Mouse (Mus musculus) G1E (cell line): ENCODE results near the gene St3gal2.
"Not testable (repeated sequence)": the region's sequence is repeated elsewhere in the genome, so short reads cannot be mapped to it uniquely, and the experiment has no call there.

Experiments used
- CTCF ChIP-seq: IDR thresholded peaks from 2 replicates; pipeline ENCODE4 v1.5.1; 2012; ENCODE audit warnings: low read depth, low read length, inconsistent platforms, mixed read lengths
- GATA1 ChIP-seq: IDR thresholded peaks from 2 replicates; pipeline ENCODE4 v1.6.1; 2012; ENCODE audit warnings: borderline replicate concordance, low read length, inconsistent platforms, mixed read lengths

DNA sequence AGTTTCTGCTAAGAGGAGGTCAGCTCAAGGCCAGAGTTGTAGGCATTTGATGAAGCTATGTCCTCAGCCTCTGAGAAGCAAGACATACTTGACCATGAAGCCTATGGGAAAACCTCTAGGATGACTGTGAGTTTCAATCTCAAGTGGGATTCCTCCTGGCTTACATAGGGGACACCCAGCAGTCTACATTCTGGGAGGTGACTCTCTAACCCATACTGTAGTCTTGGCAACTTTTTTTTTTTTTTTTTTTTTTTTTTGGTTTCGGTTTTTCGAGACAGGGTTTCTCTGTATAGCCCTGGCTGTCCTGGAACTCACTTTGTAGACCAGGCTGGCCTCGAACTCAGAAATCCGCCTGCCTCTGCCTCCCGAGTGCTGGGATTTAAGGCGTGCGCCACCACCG lies 9.9 kb downstream of the St3gal2 start:
- not testable (repeated sequence) for TF ChIP-seq CTCF, GATA1
